Mouse (Mus musculus) intestine, embryonic 14.5 days (tissue): Measurements from ENCODE around the gene Pou1f1. TPM values are rescaled to one million over a fixed set of nuclear protein-coding genes. Genes with fewer than 3 reads are reported as not detected.

ENCODE experiments used
- ATAC-seq: fragments of 200-750 bp; cut with Nextera tagmentation; replicated peaks from 2 replicates; pipeline ENCODE4 v1.8.0; 2017; ENCODE audit warnings: low read depth, moderate number of reproducible peaks, moderate TSS enrichment, moderate library complexity; ENCODE audit not compliant: low FRiP score, low TSS enrichment
- DNase-seq: peaks from one replicate; pipeline ENCODE4 v3.0.0-alpha.2; 2018; ENCODE audit warnings: low spot score
- H3K27ac ChIP-seq: fragments of 300-500 bp; sonication (generic); 2 replicates; pipeline ENCODE4 v1.5.1; 2014; ENCODE audit warnings: low read depth, mild to moderate bottlenecking, control low read depth
- H3K27me3 ChIP-seq: fragments of 300-500 bp; sonication (generic); replicated peaks from 2 replicates; pipeline ENCODE4 v1.6.1; 2014; ENCODE audit warnings: low read length, control low read depth; ENCODE audit not compliant: control insufficient read depth, insufficient read depth
- H3K36me3 ChIP-seq: fragments of 300-500 bp; sonication (generic); 2 replicates; pipeline ENCODE4 v1.6.1; 2014; ENCODE audit warnings: low read length, control low read depth; ENCODE audit not compliant: control insufficient read depth, insufficient read depth
- H3K4me1 ChIP-seq: fragments of 300-500 bp; sonication (generic); replicated peaks from 2 replicates; pipeline ENCODE4 v1.6.1; 2014; ENCODE audit warnings: low read length, control low read depth, mixed read lengths; ENCODE audit not compliant: control insufficient read depth, insufficient read depth
- H3K4me2 ChIP-seq: fragments of 300-500 bp; sonication (generic); 2 replicates; pipeline ENCODE4 v1.6.1; 2014; ENCODE audit warnings: low read length
- H3K4me3 ChIP-seq: fragments of 300-500 bp; sonication (generic); 2 replicates; pipeline ENCODE4 v1.5.1; 2014; ENCODE audit warnings: low read depth, low read length, control low read depth, mixed read lengths
- H3K9ac ChIP-seq: fragments of 300-500 bp; sonication (generic); 2 replicates; pipeline ENCODE4 v1.6.1; 2014; ENCODE audit warnings: mild to moderate bottlenecking, low read length
- H3K9me3 ChIP-seq: fragments of 300-500 bp; sonication (generic); 2 replicates; pipeline ENCODE4 v1.6.1; 2016; ENCODE audit warnings: low read length, control low read depth; ENCODE audit not compliant: control insufficient read depth
- WGBS: fragments of 180-500 bp; shearing (Covaris S2); extraction: QIAGEN DNeasy Blood & Tissue Kit; methylation state at CpG from one replicate; pipeline ENCODE4 v1.1.7; 2014; 5-methylcytosine and 5-hydroxymethylcytosine counted together
- polyA plus RNA-seq: library from polyadenylated mRNA; unstranded; fragments of >200 nt; fragmentation: Nextera tagmentation; extraction: Ambion mirVana; gene quantifications from 2 replicates; pipeline ENCODE4 v1.2.1, GENCODE M21; 2014

Gene Pou1f1
- 0.14 TPM in 1 of 2 replicates, not detected in the other for polyA plus RNA-seq

DNA sequence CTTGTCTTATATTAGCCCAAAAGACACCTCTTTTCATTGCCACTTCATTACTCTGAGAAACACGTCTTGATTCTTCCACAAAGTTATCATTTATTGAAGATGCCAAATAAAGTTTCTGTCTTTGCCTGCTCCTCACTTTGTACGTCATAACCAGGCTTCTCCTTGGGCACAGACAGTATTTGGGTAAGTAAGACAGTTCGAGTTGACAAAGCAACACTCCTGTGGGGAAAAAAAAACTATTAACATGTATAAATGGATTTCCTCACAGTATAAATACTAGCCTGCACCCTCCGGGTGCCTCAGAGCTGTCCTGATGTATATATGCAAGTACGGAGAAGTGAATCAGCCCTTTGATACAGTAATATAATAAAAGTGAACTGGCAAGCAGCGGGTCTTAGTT is at the start of gene Pou1f1:
Pou1f1 (plus strand) TSS at position 301 of the 400 bp plus-strand sequence.
- Histone ChIP-seq H3K36me3 (no peaks in the 10 kb centered on the region), H3K9ac (no peak within 1 kb of the TSS), H3K9me3 (no peaks in the 10 kb centered on the region), H3K4me3 (no peak within 1 kb of the TSS), H3K27ac (no peak within 1 kb of the TSS), H3K4me2 (no peak within 1 kb of the TSS), H3K27me3 (no peaks in the 10 kb centered on the region), H3K4me1 (no peaks in the 10 kb centered on the region)
- DNase-seq (no peak), ATAC-seq (no peak)
- WGBS: 68% methylated on average over 6 of the region's 6 CpGs

DNA sequence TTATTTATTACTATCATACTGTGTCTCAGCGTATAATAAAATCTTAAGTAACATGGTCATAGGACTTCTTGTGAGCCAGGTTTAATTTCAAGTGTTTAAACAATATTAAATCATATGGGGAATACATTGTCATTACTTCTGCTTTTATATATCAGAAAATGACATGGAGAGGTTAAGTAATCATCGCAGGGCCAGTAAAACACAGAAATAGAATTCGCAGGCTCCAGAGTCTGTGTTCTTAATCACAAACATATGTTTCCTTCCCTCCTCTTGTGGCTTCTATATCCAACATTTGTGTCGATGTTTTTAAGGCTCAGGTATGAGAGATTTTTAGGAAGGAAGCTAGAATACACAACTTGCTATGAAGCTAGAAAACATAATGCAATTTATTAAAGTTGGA is 49.7 kb upstream of the Pou1f1 start:
- WGBS: 54% methylated on average over 4 of the region's 4 CpGs
- ATAC-seq (no peak), DNase-seq (no peak)
- Histone ChIP-seq H3K4me1 (no peaks in the 10 kb centered on the region), H3K27me3 (no peaks in the 10 kb centered on the region), H3K4me2 (no peak overlapping the region), H3K9ac (no peak overlapping the region), H3K27ac (no peak overlapping the region), H3K4me3 (no peak overlapping the region), H3K36me3 (no peaks in the 10 kb centered on the region), H3K9me3 (no peaks in the 10 kb centered on the region)

DNA sequence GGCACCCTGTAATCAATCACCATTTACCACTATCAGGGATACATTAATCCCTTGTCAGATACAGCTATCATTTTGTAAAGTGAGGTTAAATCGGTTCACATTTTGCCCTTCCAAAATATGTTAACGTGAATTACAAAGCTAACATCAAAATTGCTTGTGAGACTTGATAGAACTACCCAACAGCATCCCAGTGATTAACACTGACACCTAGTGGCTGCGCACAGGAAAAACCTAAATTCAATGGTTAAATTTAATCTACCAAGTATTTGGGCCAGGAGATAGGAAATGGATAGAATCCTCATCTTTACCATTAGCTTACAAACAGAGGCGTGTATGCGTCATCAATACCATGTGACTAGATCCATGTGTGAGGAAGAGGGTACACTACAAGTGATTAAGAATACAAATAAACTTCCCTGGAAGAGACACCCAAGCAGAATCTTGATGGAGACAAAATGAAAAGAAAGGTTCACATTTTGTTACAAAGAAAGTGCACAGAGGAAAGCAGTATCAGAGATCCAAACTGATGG is 47.8 kb upstream of the Pou1f1 start:
- no peak for ATAC-seq
- Histone ChIP-seq H3K36me3 (no peaks in the 10 kb centered on the region), H3K27me3 (no peaks in the 10 kb centered on the region), H3K4me2 (no peak overlapping the region), H3K9me3 (no peaks in the 10 kb centered on the region), H3K4me3 (no peak overlapping the region), H3K27ac (no peak overlapping the region), H3K9ac (no peak overlapping the region), H3K4me1 (no peaks in the 10 kb centered on the region)
- 23% methylated on average over 5 of the region's 5 CpGs for WGBS
- DNase-seq: no peak

DNA sequence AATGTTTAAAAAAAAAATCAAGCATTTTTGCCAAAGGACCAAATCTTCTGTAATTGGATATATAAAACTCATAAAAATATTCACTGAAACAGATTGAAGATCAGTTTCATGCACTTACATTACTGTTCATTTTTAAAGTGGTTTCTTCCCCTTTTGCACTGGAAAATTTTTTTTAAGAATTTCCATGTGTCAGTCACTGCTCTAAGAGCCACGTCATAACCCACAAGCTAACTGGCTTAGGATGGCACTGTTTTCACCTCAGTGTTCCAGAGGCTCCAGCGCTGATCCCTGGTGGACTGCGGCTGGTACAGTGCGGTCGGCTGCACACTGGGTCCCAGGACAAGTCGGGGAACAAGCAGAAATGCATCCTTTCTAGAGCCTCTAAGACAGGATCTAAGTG is 34.6 kb upstream of the Pou1f1 start:
- H3K27ac ChIP-seq: no peak overlapping the region
- no peak overlapping the region for H3K4me3 ChIP-seq
- DNase-seq: no peak
- H3K4me1 ChIP-seq: no peaks in the 10 kb centered on the region
- no peak overlapping the region for H3K4me2 ChIP-seq
- 85% methylated on average over 6 of the region's 6 CpGs for WGBS
- no peak overlapping the region for H3K9ac ChIP-seq
- H3K36me3 ChIP-seq: no peaks in the 10 kb centered on the region
- no peak for ATAC-seq
- H3K27me3 ChIP-seq: no peaks in the 10 kb centered on the region
- no peaks in the 10 kb centered on the region for H3K9me3 ChIP-seq

DNA sequence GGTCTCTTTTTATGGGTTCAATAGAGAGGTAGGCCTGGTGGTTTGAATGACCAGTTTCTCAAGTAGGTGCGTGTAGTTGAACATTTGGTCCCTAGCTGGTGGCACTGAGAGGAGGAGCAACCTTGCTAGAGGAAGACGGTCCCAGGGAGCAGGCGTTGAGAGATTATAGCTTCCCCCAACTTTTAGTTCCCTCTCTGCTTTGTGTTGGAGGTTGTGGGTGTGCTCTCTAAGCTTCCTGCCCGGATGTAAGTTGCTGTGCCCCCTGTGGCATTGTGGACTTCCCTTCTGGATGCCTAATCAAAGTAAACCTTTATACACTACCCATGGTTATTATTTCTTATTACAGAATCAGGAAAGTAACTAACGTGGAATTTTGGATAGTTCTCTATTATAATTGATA is 24.3 kb upstream of the Pou1f1 start:
- no peaks in the 10 kb centered on the region for H3K36me3 ChIP-seq
- no peak for ATAC-seq
- no peak overlapping the region for H3K9ac ChIP-seq
- H3K27me3 ChIP-seq: no peaks in the 10 kb centered on the region
- WGBS: 73% methylated on average over 5 of the region's 5 CpGs
- no peaks in the 10 kb centered on the region for H3K9me3 ChIP-seq
- H3K4me3 ChIP-seq: no peak overlapping the region
- no peaks in the 10 kb centered on the region for H3K4me1 ChIP-seq
- no peak overlapping the region for H3K27ac ChIP-seq
- no peak for DNase-seq
- no peak overlapping the region for H3K4me2 ChIP-seq

DNA sequence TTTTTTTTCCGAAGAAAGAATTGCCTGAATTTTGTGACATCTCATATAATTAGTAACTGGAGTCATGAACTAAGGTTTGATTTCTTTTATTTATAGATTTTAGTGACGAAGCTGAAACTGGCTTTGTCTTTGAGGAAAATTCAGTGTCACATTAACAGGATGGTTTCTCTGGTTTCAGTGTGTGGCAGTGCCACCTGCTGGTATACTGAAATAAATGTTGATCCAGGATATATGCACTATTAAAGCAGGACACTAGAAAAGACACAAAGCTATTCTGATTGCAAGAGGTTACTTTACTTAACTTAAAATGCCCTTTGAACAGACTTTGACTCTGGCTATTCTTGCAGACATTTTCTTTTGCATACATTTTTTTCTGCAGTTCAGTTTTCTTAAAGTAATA is 23.3 kb upstream of the Pou1f1 start:
- 36% methylated on average over 2 of the region's 2 CpGs for WGBS
- Histone ChIP-seq H3K27me3 (no peaks in the 10 kb centered on the region), H3K27ac (no peak overlapping the region), H3K4me1 (no peaks in the 10 kb centered on the region), H3K4me3 (no peak overlapping the region), H3K9me3 (no peaks in the 10 kb centered on the region), H3K9ac (no peak overlapping the region), H3K4me2 (no peak overlapping the region), H3K36me3 (no peaks in the 10 kb centered on the region)
- DNase-seq (no peak), ATAC-seq (no peak)

DNA sequence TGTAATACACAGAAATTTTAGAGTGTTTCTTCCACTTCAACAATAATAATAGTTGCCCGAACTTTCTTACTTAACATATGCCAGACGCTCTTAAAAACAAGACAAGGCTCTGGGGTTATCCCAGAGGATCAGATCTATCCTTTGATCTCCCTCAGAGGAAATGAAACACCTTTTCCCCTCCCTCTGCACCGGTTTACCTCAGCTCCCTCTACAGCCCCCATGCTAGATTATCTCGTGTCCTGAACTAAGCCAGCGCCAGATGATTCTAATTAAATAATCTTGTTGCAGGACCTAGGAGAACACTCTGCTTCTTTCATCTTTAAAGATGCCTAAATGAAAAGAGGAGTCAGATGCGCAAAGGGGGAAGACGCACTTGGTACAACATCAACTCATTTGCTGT is 6.1 kb upstream of the Pou1f1 start:
- no peaks in the 10 kb centered on the region for H3K36me3 ChIP-seq
- H3K4me3 ChIP-seq: no peak overlapping the region
- no peak overlapping the region for H3K9ac ChIP-seq
- H3K27ac ChIP-seq: no peak overlapping the region
- no peaks in the 10 kb centered on the region for H3K9me3 ChIP-seq
- H3K4me1 ChIP-seq: no peaks in the 10 kb centered on the region
- ATAC-seq (no peak), DNase-seq (no peak)
- H3K4me2 ChIP-seq: no peak overlapping the region
- 65% methylated on average over 7 of the region's 7 CpGs for WGBS
- H3K27me3 ChIP-seq: no peaks in the 10 kb centered on the region

DNA sequence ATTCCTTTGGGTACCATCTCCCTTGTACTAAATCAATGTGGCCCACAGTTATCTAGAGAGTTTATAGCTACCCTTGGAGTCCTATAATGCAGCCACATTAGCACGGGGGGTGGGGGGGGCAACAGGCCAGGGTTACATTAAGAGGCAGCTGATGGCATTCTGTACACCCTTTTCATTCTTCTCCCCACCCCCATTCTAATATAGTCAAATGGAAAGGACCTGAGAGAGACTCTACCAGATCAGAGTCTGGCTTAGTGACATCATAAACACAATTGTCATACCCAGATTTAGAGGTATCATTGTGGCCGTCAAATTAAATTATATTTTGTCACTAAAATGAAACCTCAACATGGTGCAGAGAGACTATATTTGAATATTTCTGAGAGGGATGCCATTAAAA is 5.7 kb downstream of the Pou1f1 start:
- no peak overlapping the region for H3K4me3 ChIP-seq
- ATAC-seq (no peak), DNase-seq (no peak)
- H3K4me1 ChIP-seq: no peaks in the 10 kb centered on the region
- H3K9me3 ChIP-seq: no peaks in the 10 kb centered on the region
- no peaks in the 10 kb centered on the region for H3K27me3 ChIP-seq
- H3K27ac ChIP-seq: no peak overlapping the region
- no peaks in the 10 kb centered on the region for H3K36me3 ChIP-seq
- H3K4me2 ChIP-seq: no peak overlapping the region
- 91% methylated on average over 2 of the region's 2 CpGs for WGBS
- H3K9ac ChIP-seq: no peak overlapping the region

DNA sequence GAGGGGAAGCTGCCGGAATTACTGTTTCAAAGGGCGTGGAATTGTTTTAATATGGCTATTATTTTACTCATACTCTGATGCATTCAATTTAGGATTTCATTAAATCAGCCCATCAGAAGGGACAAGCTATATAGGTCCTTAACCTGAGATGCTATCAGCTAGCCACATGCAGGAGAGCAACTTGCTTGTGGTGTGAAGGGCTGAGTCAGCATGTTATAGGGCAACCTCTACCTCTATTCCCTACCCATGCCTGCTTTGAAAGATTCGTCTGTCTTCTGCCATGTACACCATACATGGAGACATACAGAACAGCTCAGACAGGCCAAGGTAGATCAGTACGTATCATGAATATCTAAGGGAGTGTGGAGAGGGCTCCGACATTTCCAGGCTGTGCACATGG is 6.4 kb downstream of the Pou1f1 start:
- 87% methylated on average over 5 of the region's 5 CpGs for WGBS
- H3K4me2 ChIP-seq: no peak overlapping the region

More for the DNA sequence above, 6.4 kb downstream of the Pou1f1 start:
- H3K9ac ChIP-seq: no peak overlapping the region
- ATAC-seq (no peak), DNase-seq (no peak)
- H3K9me3 ChIP-seq: no peaks in the 10 kb centered on the region
- H3K27me3 ChIP-seq: no peaks in the 10 kb centered on the region
- no peaks in the 10 kb centered on the region for H3K4me1 ChIP-seq
- H3K27ac ChIP-seq: no peak overlapping the region
- no peaks in the 10 kb centered on the region for H3K36me3 ChIP-seq
- no peak overlapping the region for H3K4me3 ChIP-seq
